Mouse (Mus musculus): ENCODE results near the gene Jaml.

- TF ChIP-seq SIN3A (IDR thresholded peaks at IDR 0.05; ENCODE audit: low read length) (no peak), MEF2A (IDR thresholded peaks at IDR 0.05; ENCODE audit: extremely low read depth, insufficient replicate concordance, low read depth, low read length, poor library complexity, severe bottlenecking) (no peak), RAD21 (IDR thresholded peaks at IDR 0.05; ENCODE audit: low read depth, low read length) (no peak), USF1 (IDR thresholded peaks at IDR 0.05; ENCODE audit: low read depth, low read length) (no peak), MAFK (IDR thresholded peaks at IDR 0.05; ENCODE audit: borderline replicate concordance, low read depth, low read length) (no peak), POLR2A (IDR thresholded peaks at IDR 0.05; ENCODE audit: control insufficient read depth in 1 of 2, insufficient read depth in 1 of 2, low read depth in 1 of 2, low read length in 2 of 2, poor library complexity in 1 of 2) (no peak), BHLHE40 (IDR thresholded peaks at IDR 0.05; ENCODE audit: borderline replicate concordance, low read depth, low read length) (no peak), CTCF (IDR thresholded peaks at IDR 0.05 in 2 of 3, conservative IDR thresholded peaks at IDR 0.05 in 1 of 3; ENCODE audit: control insufficient read depth in 1 of 3, insufficient read depth in 1 of 3, low read depth in 2 of 3, low read length in 3 of 3, poor library complexity in 1 of 3, severe bottlenecking in 1 of 3) (no peak), TBP (IDR thresholded peaks at IDR 0.05; ENCODE audit: low read depth, low read length) (no peak), ZC3H11A (IDR thresholded peaks at IDR 0.05; ENCODE audit: low read depth, low read length) (no peak), MYC (IDR thresholded peaks at IDR 0.05; ENCODE audit: low read depth, low read length) (no peak), SMC3 (IDR thresholded peaks at IDR 0.05; ENCODE audit: low read depth, low read length) (no peak)
These were observed 46.7 kb upstream of the Jaml start for GRCm38 (mm10) chr9:45032261-45032660.
